Mouse (Mus musculus): ENCODE results near the gene Col11a2.
"Not testable (repeated sequence)": the region's sequence is repeated elsewhere in the genome, so short reads cannot be mapped to it uniquely, and the experiment has no call there.

GRCm38 (mm10) chr17:34000796-34001195 is 38.4 kb upstream of the Col11a2 start:
- not testable (repeated sequence) for TF ChIP-seq CTCF (IDR thresholded peaks at IDR 0.05; ENCODE audit: extremely low read depth, insufficient read depth, insufficient read length, insufficient replicate concordance); POLR2A (IDR thresholded peaks at IDR 0.05; ENCODE audit: low read depth, low read length)
